Mouse (Mus musculus) liver, embryonic 11.5 days (tissue): ENCODE results near the gene Bpifb2. TPM values are rescaled to one million over a fixed set of nuclear protein-coding genes. Genes with fewer than 3 reads are reported as not detected.

Experiments
- ATAC-seq: fragments of 200-750 bp; cut with Nextera tagmentation; replicated peaks from 2 replicates; pipeline ENCODE4 v1.8.0; 2017; ENCODE audit warnings: moderate number of reproducible peaks, mild to moderate bottlenecking, moderate TSS enrichment, moderate library complexity; ENCODE audit not compliant: low FRiP score
- DNase-seq: peaks from one replicate; pipeline ENCODE4 v3.0.0-alpha.2; 2017; ENCODE audit warnings: low spot score
- H3K27ac ChIP-seq: fragments of 300-500 bp; sonication (generic); 2 replicates; pipeline ENCODE4 v1.5.1; 2014; ENCODE audit warnings: mild to moderate bottlenecking, low read depth, low read length, control low read depth
- H3K27me3 ChIP-seq: fragments of 300-500 bp; sonication (generic); replicated peaks from 2 replicates; pipeline ENCODE4 v1.6.1; 2014; ENCODE audit warnings: low read length, mixed read lengths; ENCODE audit not compliant: control insufficient read depth, insufficient read depth
- H3K36me3 ChIP-seq: fragments of 300-500 bp; sonication (generic); 2 replicates; pipeline ENCODE4 v1.6.1; 2014; ENCODE audit warnings: mild to moderate bottlenecking, low read length, moderate library complexity, mixed read lengths; ENCODE audit not compliant: control insufficient read depth, insufficient read depth
- H3K4me1 ChIP-seq: fragments of 300-500 bp; sonication (generic); replicated peaks from 2 replicates; pipeline ENCODE4 v1.6.1; 2014; ENCODE audit warnings: low read length, mixed read lengths; ENCODE audit not compliant: control insufficient read depth, insufficient read depth
- H3K4me2 ChIP-seq: fragments of 300-500 bp; sonication (generic); 2 replicates; pipeline ENCODE4 v1.6.1; 2014; ENCODE audit warnings: mild to moderate bottlenecking, control low read depth, moderate library complexity
- H3K4me3 ChIP-seq: fragments of 300-500 bp; sonication (generic); 2 replicates; pipeline ENCODE4 v1.5.1; 2014; ENCODE audit warnings: low read depth, low read length, control low read depth
- H3K9ac ChIP-seq: fragments of 300-500 bp; sonication (generic); 2 replicates; pipeline ENCODE4 v1.6.1; 2014; ENCODE audit warnings: low read depth, low read length, control low read depth
- H3K9me3 ChIP-seq: fragments of 300-500 bp; sonication (generic); 2 replicates; pipeline ENCODE4 v1.6.1; 2016; ENCODE audit warnings: low read length, inconsistent platforms, mixed read lengths; ENCODE audit not compliant: control insufficient read depth
- WGBS: fragments of 180-500 bp; shearing (Covaris S2); extraction: QIAGEN DNeasy Blood & Tissue Kit; methylation state at CpG from one replicate; pipeline ENCODE4 v1.1.7; 2014; 5-methylcytosine and 5-hydroxymethylcytosine counted together
- polyA plus RNA-seq: library from polyadenylated mRNA; unstranded; fragments of >200 nt; fragmentation: Nextera tagmentation; extraction: Ambion mirVana; gene quantifications from 2 replicates; pipeline ENCODE4 v1.2.1, GENCODE M21; 2014

Bpifb2 gene
- polyA plus RNA-seq, 1 experiment from 2014 or later: not detected

DNA sequence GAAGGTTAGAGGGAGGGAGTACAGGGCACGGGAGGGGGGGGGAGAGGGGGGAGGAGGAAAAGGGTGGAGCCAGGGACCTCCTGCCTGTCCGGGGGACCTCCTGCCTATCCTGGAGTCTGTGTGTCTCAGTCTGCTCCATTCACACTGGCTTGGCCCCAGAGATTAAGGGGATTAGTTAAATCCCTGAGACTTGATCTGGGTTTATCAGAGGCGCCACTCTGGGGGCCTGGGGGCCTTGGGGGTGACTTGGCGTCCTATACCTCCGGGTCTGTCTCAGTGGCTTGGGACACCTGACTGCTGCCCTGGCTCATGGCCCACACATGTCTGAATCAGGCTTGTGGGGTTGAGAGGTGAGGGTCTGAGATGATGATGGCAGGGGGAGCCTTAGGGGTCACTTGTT, 21.3 kb upstream of the Bpifb2 start:
- H3K4me3 ChIP-seq: no peak overlapping the region
- H3K27me3 ChIP-seq: no peaks in the 10 kb centered on the region
- no peaks in the 10 kb centered on the region for H3K9me3 ChIP-seq
- H3K4me2 ChIP-seq: no peak overlapping the region
- WGBS: 20% methylated on average over 5 of the region's 5 CpGs
- ATAC-seq (no peak), DNase-seq (no peak)
- no peak overlapping the region for H3K27ac ChIP-seq
- no peak overlapping the region for H3K9ac ChIP-seq
- no peaks in the 10 kb centered on the region for H3K4me1 ChIP-seq
- no peaks in the 10 kb centered on the region for H3K36me3 ChIP-seq

GRCm38 (mm10) chr2:153859581-153859980, 15.3 kb upstream of the Bpifb2 start:
- no peak overlapping the region for H3K4me3 ChIP-seq
- no peak overlapping the region for H3K4me2 ChIP-seq
- DNase-seq (no peak), ATAC-seq (no peak)
- no peak overlapping the region for H3K9ac ChIP-seq
- no peaks in the 10 kb centered on the region for H3K4me1 ChIP-seq
- WGBS: 89% methylated on average over 2 of the region's 2 CpGs
- no peaks in the 10 kb centered on the region for H3K9me3 ChIP-seq
- no peaks in the 10 kb centered on the region for H3K27me3 ChIP-seq
- no peaks in the 10 kb centered on the region for H3K36me3 ChIP-seq
- H3K27ac ChIP-seq: no peak overlapping the region

DNA sequence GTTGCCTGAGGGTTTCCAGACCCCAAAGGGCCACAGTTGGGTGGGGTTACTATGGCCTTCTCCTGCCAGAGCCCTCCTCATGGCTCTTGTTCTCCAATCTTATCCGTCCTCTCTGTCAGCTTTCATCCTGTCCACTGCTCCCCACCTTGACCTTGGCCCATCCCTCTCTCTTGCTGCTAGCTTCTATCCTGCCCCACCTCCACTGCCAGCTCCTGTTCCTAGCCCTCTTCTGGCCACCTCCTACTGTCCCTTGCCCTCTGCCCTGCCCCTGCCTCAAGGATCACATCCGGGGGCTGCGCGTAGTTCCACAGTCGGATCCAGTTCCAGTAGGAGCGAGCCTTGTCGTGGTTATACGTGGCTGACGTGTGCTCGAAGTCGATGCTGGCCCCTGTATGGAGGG, 14.5 kb upstream of the Bpifb2 start:
- Histone ChIP-seq H3K36me3 (no peaks in the 10 kb centered on the region), H3K9ac (no peak overlapping the region), H3K9me3 (no peaks in the 10 kb centered on the region), H3K4me1 (no peaks in the 10 kb centered on the region), H3K27ac (no peak overlapping the region), H3K4me2 (no peak overlapping the region), H3K27me3 (no peaks in the 10 kb centered on the region), H3K4me3 (no peak overlapping the region)
- WGBS: 86% methylated on average over 11 of the region's 11 CpGs
- DNase-seq (no peak), ATAC-seq (no peak)

GRCm38 (mm10) chr2:153860715-153861114, 14.1 kb upstream of the Bpifb2 start:
- Histone ChIP-seq H3K27me3 (no peaks in the 10 kb centered on the region), H3K4me2 (no peak overlapping the region), H3K36me3 (no peaks in the 10 kb centered on the region), H3K9ac (no peak overlapping the region), H3K4me1 (no peaks in the 10 kb centered on the region), H3K9me3 (no peaks in the 10 kb centered on the region), H3K27ac (no peak overlapping the region), H3K4me3 (no peak overlapping the region)
- ATAC-seq (no peak), DNase-seq (no peak)
- WGBS: 61% methylated on average over 3 of the region's 3 CpGs

GRCm38 (mm10) chr2:153861960-153862359, 12.9 kb upstream of the Bpifb2 start:
- H3K4me3 ChIP-seq: no peak overlapping the region
- no peak for ATAC-seq
- H3K4me2 ChIP-seq: no peak overlapping the region
- no peaks in the 10 kb centered on the region for H3K36me3 ChIP-seq
- DNase-seq: no peak
- no peaks in the 10 kb centered on the region for H3K4me1 ChIP-seq
- H3K27me3 ChIP-seq: no peaks in the 10 kb centered on the region
- no peak overlapping the region for H3K27ac ChIP-seq
- WGBS: 77% methylated on average over 3 of the region's 3 CpGs
- H3K9ac ChIP-seq: no peak overlapping the region
- H3K9me3 ChIP-seq: no peaks in the 10 kb centered on the region

DNA sequence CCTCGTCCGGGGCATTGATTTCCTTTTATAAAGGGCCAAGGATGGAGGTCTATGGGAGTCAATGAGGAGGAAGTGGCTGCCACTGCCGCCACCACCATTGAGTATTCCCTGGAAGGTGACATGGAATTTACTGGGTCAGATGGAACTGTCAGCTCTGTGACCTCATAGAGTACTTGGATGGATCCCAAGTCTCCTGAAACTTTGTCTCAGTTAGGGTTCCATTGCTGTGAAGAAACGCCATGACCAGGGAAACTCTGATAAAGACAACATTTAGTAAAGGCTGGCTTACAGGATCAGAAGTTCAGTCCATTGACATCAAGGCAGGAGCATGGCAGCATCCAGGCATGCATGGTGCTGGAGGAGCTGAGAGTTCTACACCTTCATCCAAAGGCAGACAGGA, 3.9 kb upstream of the Bpifb2 start, which contains the start of gene Sun5:
Sun5 (minus strand) TSS at position 101 of the 400 bp plus-strand sequence.
- H3K27me3 ChIP-seq: no peaks in the 10 kb centered on the region
- no peak for ATAC-seq
- WGBS: 80% methylated on average over 4 of the region's 4 CpGs
- H3K9me3 ChIP-seq: no peaks in the 10 kb centered on the region
- no peak within 1 kb of the TSS for H3K4me2 ChIP-seq
- DNase-seq: no peak
- H3K4me1 ChIP-seq: no peaks in the 10 kb centered on the region
- no peak within 1 kb of the TSS for H3K4me3 ChIP-seq
- H3K36me3 ChIP-seq: no peaks in the 10 kb centered on the region
- no peak within 1 kb of the TSS for H3K9ac ChIP-seq
- H3K27ac ChIP-seq: no peak within 1 kb of the TSS

- no peak for ATAC-seq
- no peak overlapping the region for H3K4me3 ChIP-seq
- H3K27ac ChIP-seq: no peak overlapping the region
- H3K27me3 ChIP-seq: no peaks in the 10 kb centered on the region
- no peaks in the 10 kb centered on the region for H3K4me1 ChIP-seq
- H3K4me2 ChIP-seq: no peak overlapping the region
- WGBS: 78% methylated on average over 5 of the region's 5 CpGs
- no peak for DNase-seq
- no peaks in the 10 kb centered on the region for H3K9me3 ChIP-seq
- no peaks in the 10 kb centered on the region for H3K36me3 ChIP-seq
- H3K9ac ChIP-seq: no peak overlapping the region
These were observed 24.3 kb downstream of the Bpifb2 start for GRCm38 (mm10) chr2:153899111-153899510.

GRCm38 (mm10) chr2:153900088-153900487, 25.2 kb downstream of the Bpifb2 start, which contains the start of gene Bpifb6:
Gene Bpifb6 (plus strand): TSS chr2:153900388.
- H3K4me1 ChIP-seq: no peaks in the 10 kb centered on the region
- H3K27ac ChIP-seq: no peak within 1 kb of the TSS
- no peaks in the 10 kb centered on the region for H3K9me3 ChIP-seq
- DNase-seq: no peak
- H3K27me3 ChIP-seq: no peaks in the 10 kb centered on the region
- no peak within 1 kb of the TSS for H3K9ac ChIP-seq
- no peak within 1 kb of the TSS for H3K4me3 ChIP-seq
- 63% methylated on average over 4 of the region's 4 CpGs for whole genome bisulfite sequencing
- ATAC-seq: no peak
- no peaks in the 10 kb centered on the region for H3K36me3 ChIP-seq
- no peak within 1 kb of the TSS for H3K4me2 ChIP-seq

GRCm38 (mm10) chr2:153902726-153903125, 27.9 kb downstream of the Bpifb2 start:
- H3K36me3 ChIP-seq: no peaks in the 10 kb centered on the region
- H3K4me3 ChIP-seq: no peak overlapping the region
- no peak overlapping the region for H3K4me2 ChIP-seq
- no peak overlapping the region for H3K9ac ChIP-seq
- 74% methylated on average over 6 of the region's 6 CpGs for WGBS
- H3K27ac ChIP-seq: no peak overlapping the region
- no peak for DNase-seq
- no peaks in the 10 kb centered on the region for H3K9me3 ChIP-seq
- H3K27me3 ChIP-seq: no peaks in the 10 kb centered on the region
- no peak for ATAC-seq
- H3K4me1 ChIP-seq: no peaks in the 10 kb centered on the region
